Mouse (Mus musculus) CH12.LX (cell line): ENCODE measurements at regions not wholly inside any gene's neighbourhood (a gene's known extent, or its start where the extent isn't known, plus 50 kb on each side); places are given as distances from the start of the nearest gene placed in this dataset.

Experiments used
- DNase-seq: peaks from one replicate; pipeline ENCODE4 v3.0.0-alpha.2; 2013; ENCODE audit errors: extremely low read depth
- H3K27ac ChIP-seq: 2 replicates; pipeline ENCODE4 v1.5.1; 2012; ENCODE audit warnings: low read depth, mild to moderate bottlenecking, control low read depth, moderate library complexity; ENCODE audit not compliant: insufficient read depth
- H3K27me3 ChIP-seq: replicated peaks from 2 replicates; pipeline ENCODE3; 2012; ENCODE audit warnings: inconsistent platforms
- H3K36me3 ChIP-seq, 2 experiments: replicated peaks in 1 of 2; 2 replicates each; pipeline versions ENCODE3 to v1.6.1; 2012; ENCODE audit warnings: inconsistent platforms in 1 of 2, low read length in 1 of 2, mild to moderate bottlenecking in 1 of 2, mixed read lengths in 1 of 2, moderate library complexity in 1 of 2; ENCODE audit not compliant: control insufficient read depth in 1 of 2, insufficient read depth in 1 of 2
- H3K4me1 ChIP-seq, 2 experiments: 2 replicates each; pipeline ENCODE4 v1.6.1; 2012; ENCODE audit warnings: inconsistent platforms in 1 of 2, moderate library complexity in 1 of 2; ENCODE audit not compliant: insufficient read depth in 2 of 2, control insufficient read depth in 1 of 2
- H3K4me2 ChIP-seq: 2 replicates; pipeline ENCODE4 v1.6.1; 2012; ENCODE audit warnings: low read depth, mild to moderate bottlenecking, control low read depth; ENCODE audit not compliant: poor library complexity, insufficient read depth, severe bottlenecking
- H3K4me3 ChIP-seq, 3 experiments: fragments of 150-350 bp in 1 of 3; sonication (generic) in 1 of 3; replicated peaks in 1 of 3; 2 replicates each; pipeline versions ENCODE3 to v1.5.1; 2011 to 2012; ENCODE audit warnings: low read depth in 2 of 3, low read length in 2 of 3, mild to moderate bottlenecking in 2 of 3, moderate library complexity in 2 of 3, control low read depth in 1 of 3, improper control_type of control experiment in 1 of 3, inconsistent platforms in 1 of 3, mixed read lengths in 1 of 3; ENCODE audit not compliant: poor library complexity in 1 of 3
- H3K79me2 ChIP-seq: replicated peaks from 2 replicates; pipeline ENCODE4 v1.6.1; 2012; ENCODE audit warnings: mild to moderate bottlenecking, moderate library complexity; ENCODE audit not compliant: control insufficient read depth, poor library complexity, insufficient read depth, severe bottlenecking; ENCODE audit errors: extremely low read depth
- H3K9ac ChIP-seq: 2 replicates; pipeline ENCODE4 v1.6.1; 2012; ENCODE audit warnings: low read depth, mild to moderate bottlenecking, control low read depth, moderate library complexity; ENCODE audit not compliant: insufficient read depth
- H3K9me3 ChIP-seq: replicated peaks from 2 replicates; pipeline ENCODE3; 2012; ENCODE audit warnings: low read length, inconsistent platforms, mixed read lengths
- BHLHE40 ChIP-seq: IDR thresholded peaks from 2 replicates; pipeline ENCODE4 v1.6.1; 2011; ENCODE audit warnings: mild to moderate bottlenecking, low read depth, low read length, improper control_type of control experiment
- CHD1 ChIP-seq: IDR thresholded peaks from 2 replicates; pipeline ENCODE4 v1.6.1; 2012; ENCODE audit warnings: low read depth, low read length, improper control_type of control experiment, inconsistent platforms
- CTCF ChIP-seq, 2 experiments: IDR thresholded peaks in 1 of 2; conservative IDR thresholded peaks in 1 of 2; 2 replicates each; pipeline ENCODE4 v1.5.1; 2011 to 2012; ENCODE audit warnings: low read depth in 2 of 2, low read length in 2 of 2, improper control_type of control experiment in 1 of 2, inconsistent platforms in 1 of 2, mild to moderate bottlenecking in 1 of 2, moderate library complexity in 1 of 2
- ETS1 ChIP-seq: conservative IDR thresholded peaks from 2 replicates; pipeline ENCODE4 v1.6.1; 2012; ENCODE audit warnings: low read depth, mild to moderate bottlenecking, inconsistent platforms, low read length, improper control_type of control experiment, moderate library complexity
- GABPA ChIP-seq: IDR thresholded peaks from 2 replicates; pipeline ENCODE4 v1.6.1; 2012; ENCODE audit warnings: low read depth, low read length, improper control_type of control experiment, inconsistent platforms; ENCODE audit not compliant: insufficient replicate concordance
- HCFC1 ChIP-seq: IDR thresholded peaks from 2 replicates; pipeline ENCODE4 v1.6.1; 2012; ENCODE audit warnings: low read depth, mild to moderate bottlenecking, inconsistent platforms, low read length, improper control_type of control experiment
- IRF4 ChIP-seq: IDR thresholded peaks from 2 replicates; pipeline ENCODE4 v1.6.1; 2014; ENCODE audit warnings: low read depth, mild to moderate bottlenecking, inconsistent platforms, low read length, improper control_type of control experiment
- JUND ChIP-seq: conservative IDR thresholded peaks from 2 replicates; pipeline ENCODE4 v1.6.1; 2011; ENCODE audit warnings: low read depth, low read length, improper control_type of control experiment
- MAFK ChIP-seq: IDR thresholded peaks from 2 replicates; pipeline ENCODE4 v1.6.1; 2011; ENCODE audit warnings: low read length, improper control_type of control experiment; ENCODE audit not compliant: insufficient replicate concordance
- MAZ ChIP-seq: IDR thresholded peaks from 2 replicates; pipeline ENCODE4 v1.6.1; 2012; ENCODE audit warnings: low read depth, mild to moderate bottlenecking, inconsistent platforms, low read length, improper control_type of control experiment, moderate library complexity
- MYC ChIP-seq: IDR thresholded peaks from 2 replicates; pipeline ENCODE4 v1.6.1; 2011; ENCODE audit warnings: low read depth, mild to moderate bottlenecking, improper control_type of control experiment, low read length
- NELFE ChIP-seq: IDR thresholded peaks from 2 replicates; pipeline ENCODE4 v1.6.1; 2011; ENCODE audit warnings: low read depth, low read length, improper control_type of control experiment
- PAX5 ChIP-seq: IDR thresholded peaks from 2 replicates; pipeline ENCODE4 v1.6.1; 2012; ENCODE audit warnings: low read length, inconsistent platforms, mixed read lengths
- POLR2AphosphoS2 ChIP-seq: IDR thresholded peaks from 2 replicates; pipeline ENCODE4 v1.6.1; 2011; ENCODE audit warnings: low read depth, low read length, improper control_type of control experiment
- RAD21 ChIP-seq: IDR thresholded peaks from 2 replicates; pipeline ENCODE4 v1.6.1; 2011; ENCODE audit warnings: low read depth, mild to moderate bottlenecking, low read length, improper control_type of control experiment, moderate library complexity
- RCOR1 ChIP-seq: conservative IDR thresholded peaks from 2 replicates; pipeline ENCODE4 v1.6.1; 2012; ENCODE audit warnings: low read depth, mild to moderate bottlenecking, inconsistent platforms, low read length, improper control_type of control experiment
- SIN3A ChIP-seq: IDR thresholded peaks from 2 replicates; pipeline ENCODE4 v1.6.1; 2012; ENCODE audit warnings: low read length, improper control_type of control experiment, inconsistent platforms
- TBP ChIP-seq: conservative IDR thresholded peaks from 2 replicates; pipeline ENCODE4 v1.6.1; 2011; ENCODE audit warnings: low read depth, low read length, improper control_type of control experiment
- TCF12 ChIP-seq: IDR thresholded peaks from 2 replicates; pipeline ENCODE4 v1.6.1; 2014; ENCODE audit warnings: low read depth, mild to moderate bottlenecking, inconsistent platforms, low read length, improper control_type of control experiment
- USF2 ChIP-seq: conservative IDR thresholded peaks from 2 replicates; pipeline ENCODE4 v1.6.1; 2011; ENCODE audit warnings: low read depth, low read length, improper control_type of control experiment
- ZC3H11A ChIP-seq: IDR thresholded peaks from 2 replicates; pipeline ENCODE4 v1.6.1; 2012; ENCODE audit warnings: low read depth, mild to moderate bottlenecking, inconsistent platforms, low read length, improper control_type of control experiment
- ZKSCAN1 ChIP-seq: IDR thresholded peaks from 2 replicates; pipeline ENCODE4 v1.6.1; 2012; ENCODE audit warnings: low read depth, inconsistent platforms, low read length, improper control_type of control experiment, borderline replicate concordance
- ZNF384 ChIP-seq: IDR thresholded peaks from 2 replicates; pipeline ENCODE4 v1.6.1; 2012; ENCODE audit warnings: low read depth, low read length, improper control_type of control experiment, inconsistent platforms
- dilution Hi-C: fragments of 300-500 bp; cut with MboI; formaldehyde crosslinking; loops from 2 replicates; pipeline ENCODE4 v1.14.3; 2020; ENCODE audit warnings: low sequenced_read_pairs; ENCODE audit not compliant: extremely low pct_unique_long_range_greater_than_20kb, extremely low pct_ligation_motif_present
- in situ Hi-C: fragments of 300-500 bp; cut with MboI; formaldehyde crosslinking; loops from 3 replicates; pipeline ENCODE4 v1.14.3; 2019; ENCODE audit warnings: low sequenced_read_pairs, low pct_ligation_motif_present, low pct_unique_long_range_greater_than_20kb, mixed read lengths

DNA sequence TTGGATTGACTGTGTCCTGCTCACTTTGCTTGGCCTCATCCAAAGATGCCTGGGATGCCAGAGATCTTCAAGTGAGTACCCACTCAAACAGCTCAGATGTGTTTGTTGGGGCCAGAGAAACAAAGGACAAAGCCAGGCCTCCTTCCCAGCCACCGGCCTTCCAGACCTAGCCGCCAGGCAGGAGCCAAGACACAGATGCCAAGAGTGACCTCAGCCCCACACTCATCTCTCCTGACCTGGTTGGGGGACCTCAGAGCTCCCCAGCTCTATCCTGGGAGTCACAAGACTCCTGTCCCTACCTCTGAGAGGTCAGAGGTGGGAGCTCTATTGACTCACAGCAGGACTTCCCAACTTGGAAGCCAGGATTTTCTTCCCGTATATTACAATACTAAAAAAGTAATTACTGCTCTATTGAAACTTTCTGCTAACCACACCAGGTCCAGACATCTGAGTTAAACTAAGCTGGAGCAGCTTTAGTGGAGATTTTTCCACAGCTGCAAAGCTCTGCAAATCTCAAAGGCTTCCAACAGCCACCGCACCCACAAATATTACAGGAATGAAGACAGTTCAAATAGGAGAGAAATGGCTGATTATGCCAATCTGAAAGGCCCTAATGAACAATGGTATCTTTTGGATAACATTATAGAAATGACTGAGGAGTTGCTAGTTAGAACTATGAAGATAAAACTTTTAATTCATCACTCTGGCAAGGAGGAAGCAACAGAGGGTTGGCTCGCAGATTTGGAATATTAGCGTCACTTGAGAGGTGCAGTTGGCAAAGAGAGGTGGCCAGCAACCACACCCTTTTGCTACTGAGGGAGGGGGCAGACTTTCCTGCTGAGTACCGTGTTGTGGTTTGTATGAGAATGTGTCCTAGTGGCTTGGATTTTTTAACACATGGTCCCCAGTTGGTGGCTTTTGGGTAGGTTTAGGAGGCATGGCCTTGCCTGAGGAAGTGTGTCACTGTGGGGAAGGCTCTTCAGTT, 162.9 kb downstream of the Fndc1 start:
- no peaks in the 10 kb centered on the region for H3K27me3 ChIP-seq
- H3K4me3 ChIP-seq, result no peak overlapping the region
- dilution Hi-C loops, result no loop called here
- in situ Hi-C loops, result no loop called here
- no peaks in the 10 kb centered on the region for H3K36me3 ChIP-seq
- H3K27ac ChIP-seq, result no peak overlapping the region
- no peak for DNase-seq
- TF ChIP-seq POLR2AphosphoS2 (no peak), ZNF384 (no peak), IRF4 (no peak), BHLHE40 (no peak), MAZ (no peak), HCFC1 (no peak), NELFE (no peak), ZKSCAN1 (no peak), RCOR1 (no peak)
- no peak overlapping the region for H3K4me2 ChIP-seq
- H3K9me3 ChIP-seq, result no peaks in the 10 kb centered on the region
- no peak overlapping the region for H3K9ac ChIP-seq
- no peaks in the 10 kb centered on the region for H3K4me1 ChIP-seq
- H3K79me2 ChIP-seq, result no peaks in the 10 kb centered on the region

- Histone ChIP-seq H3K9ac (no peak overlapping the region), H3K36me3 (no peaks in the 10 kb centered on the region), H3K79me2 (no peaks in the 10 kb centered on the region), H3K27ac (no peak overlapping the region), H3K27me3 (no peaks in the 10 kb centered on the region), H3K4me2 (no peak overlapping the region), H3K4me1 (peaks cover 0 to 8% of the 10 kb centered on the region in 2 experiments; a peak in 1 of 4 replicates), H3K4me3 (no peak overlapping the region), H3K9me3 (no peaks in the 10 kb centered on the region)
- dilution Hi-C loops, result no loop called here
- peak; percentile 47 to 61; a peak in 3 of 4 replicates for TF ChIP-seq CTCF (conservative IDR thresholded peaks at IDR 0.05 in 1 of 2, IDR thresholded peaks at IDR 0.05 in 1 of 2; ENCODE audit: low read depth in 2 of 2, low read length in 2 of 2)
- no peak for TF ChIP-seq ETS1
- peak; percentile 56 for TF ChIP-seq RAD21
- in situ Hi-C loops, result no loop called here
- DNase-seq, result peak; percentile 21
Observed at GRCm38 (mm10) chr17:7656503-7656902, 170.6 kb downstream of the Fndc1 start.

GRCm38 (mm10) chr17:7655966-7656365, 171.1 kb downstream of the Fndc1 start:
- Histone ChIP-seq H3K27me3 (no peaks in the 10 kb centered on the region), H3K79me2 (no peaks in the 10 kb centered on the region), H3K27ac (no peak overlapping the region), H3K4me1 (peaks cover 0 to 8% of the 10 kb centered on the region in 2 experiments; a peak in 1 of 4 replicates), H3K9me3 (no peaks in the 10 kb centered on the region), H3K9ac (no peak overlapping the region), H3K4me3 (no peak overlapping the region), H3K36me3 (no peaks in the 10 kb centered on the region), H3K4me2 (no peak overlapping the region)
- dilution Hi-C loops, result no loop called here
- in situ Hi-C loops, result no loop called here
- DNase-seq, result no peak
- TF ChIP-seq JUND (no peak), USF2 (no peak), MYC (no peak), ZC3H11A (no peak), CHD1 (no peak), SIN3A (no peak), MAFK (no peak), TCF12 (no peak), TBP (no peak), GABPA (no peak), PAX5 (no peak), RCOR1 (no peak), BHLHE40 (no peak), ETS1 (no peak)
